Mouse (Mus musculus) erythroblast, embryonic 14.5 days (primary cell): Measurements from ENCODE around the gene Man1c1.

Source experiments
- GATA1 ChIP-seq: IDR thresholded peaks from 2 replicates; pipeline ENCODE4 v1.6.1; 2012; ENCODE audit warnings: low read length, inconsistent platforms, mixed read lengths
- TAL1 ChIP-seq: IDR thresholded peaks from 3 replicates; pipeline ENCODE4 v1.6.1; 2012; ENCODE audit warnings: low read length, inconsistent platforms, mixed read lengths

DNA sequence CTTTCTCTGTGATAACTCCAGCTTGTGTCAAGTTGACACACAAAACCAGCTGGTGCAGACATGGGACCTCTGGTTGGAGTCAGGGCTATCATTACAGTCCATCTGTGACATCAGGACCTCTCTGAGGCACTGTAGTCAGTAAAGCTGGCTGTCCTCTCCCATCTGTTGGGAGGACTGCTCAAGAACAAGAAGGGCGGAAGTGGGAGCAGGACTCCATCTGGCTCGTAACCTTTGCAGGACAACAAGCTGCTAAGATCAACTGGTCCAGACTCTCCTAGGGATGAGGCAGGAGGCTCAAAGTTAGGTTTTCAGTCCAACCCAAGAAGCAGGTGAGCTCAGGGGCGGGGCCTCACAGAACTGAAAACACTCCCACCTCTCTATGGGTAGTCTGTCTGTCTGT, 29.1 kb downstream of the Man1c1 start:
- TF ChIP-seq GATA1 (no peak), TAL1 (no peak)
